Mouse (Mus musculus) WW6 (cell line): ENCODE results near the gene Gm8994.
"Not testable (repeated sequence)": the region's sequence is repeated elsewhere in the genome, so short reads cannot be mapped to it uniquely, and the experiment has no call there.

ENCODE experiments used
- DNase-seq: peaks from one replicate; pipeline ENCODE4 v3.0.0-alpha.2; 2013; ENCODE audit warnings: low read depth, low spot score

Gene Gm8994

GRCm38 (mm10) chr6:136327239-136327638 is at the start of gene Gm8994:
Gene Gm8994 (plus strand): TSS chr6:136327539.
- DNase-seq: not testable (repeated sequence)

GRCm38 (mm10) chr6:136277685-136278084 is 49.7 kb upstream of the Gm8994 start:
- no peak for DNase-seq

GRCm38 (mm10) chr6:136284565-136284964 is 42.8 kb upstream of the Gm8994 start:
- DNase-seq: no peak

- no peak for DNase-seq
These were observed 41.2 kb upstream of the Gm8994 start for GRCm38 (mm10) chr6:136286180-136286579.

- no peak for DNase-seq
These were observed 40.8 kb upstream of the Gm8994 start for GRCm38 (mm10) chr6:136286589-136286988.

- DNase-seq: no peak
These were observed 35.9 kb upstream of the Gm8994 start for GRCm38 (mm10) chr6:136291424-136291823.

- no peak for DNase-seq
These were observed 35.2 kb upstream of the Gm8994 start for GRCm38 (mm10) chr6:136291951-136292714.

GRCm38 (mm10) chr6:136293700-136294099 is 33.6 kb upstream of the Gm8994 start:
- no peak for DNase-seq

- DNase-seq: no peak
These were observed 31.5 kb upstream of the Gm8994 start for GRCm38 (mm10) chr6:136295821-136296220.

GRCm38 (mm10) chr6:136296251-136296650 is 31.1 kb upstream of the Gm8994 start:
- no peak for DNase-seq

GRCm38 (mm10) chr6:136303514-136303913 is 23.8 kb upstream of the Gm8994 start:
- no peak for DNase-seq

GRCm38 (mm10) chr6:136304369-136304988 is 22.9 kb upstream of the Gm8994 start:
- DNase-seq: no peak

- DNase-seq: no peak
These were observed 17.9 kb upstream of the Gm8994 start for GRCm38 (mm10) chr6:136309487-136309886.

GRCm38 (mm10) chr6:136328416-136328815 is 1.1 kb downstream of the Gm8994 start:
- not testable (repeated sequence) for DNase-seq

- no peak for DNase-seq
These were observed 13.3 kb downstream of the Gm8994 start for GRCm38 (mm10) chr6:136340669-136341068.

GRCm38 (mm10) chr6:136341093-136341492 is 13.8 kb downstream of the Gm8994 start:
- no peak for DNase-seq

GRCm38 (mm10) chr6:136343868-136344267 is 16.5 kb downstream of the Gm8994 start:
- DNase-seq: no peak

GRCm38 (mm10) chr6:136345034-136345433 is 17.7 kb downstream of the Gm8994 start:
- DNase-seq: no peak

- no peak for DNase-seq
These were observed 18.3 kb downstream of the Gm8994 start for GRCm38 (mm10) chr6:136345641-136346040.

- no peak for DNase-seq
These were observed 19.7 kb downstream of the Gm8994 start for GRCm38 (mm10) chr6:136347053-136347452.

GRCm38 (mm10) chr6:136347631-136348030 is 20.3 kb downstream of the Gm8994 start:
- no peak for DNase-seq

GRCm38 (mm10) chr6:136353399-136354184 is 26.3 kb downstream of the Gm8994 start:
- DNase-seq: peak; percentile 71
